Mouse (Mus musculus): ENCODE results near the gene Chchd5.

DNA sequence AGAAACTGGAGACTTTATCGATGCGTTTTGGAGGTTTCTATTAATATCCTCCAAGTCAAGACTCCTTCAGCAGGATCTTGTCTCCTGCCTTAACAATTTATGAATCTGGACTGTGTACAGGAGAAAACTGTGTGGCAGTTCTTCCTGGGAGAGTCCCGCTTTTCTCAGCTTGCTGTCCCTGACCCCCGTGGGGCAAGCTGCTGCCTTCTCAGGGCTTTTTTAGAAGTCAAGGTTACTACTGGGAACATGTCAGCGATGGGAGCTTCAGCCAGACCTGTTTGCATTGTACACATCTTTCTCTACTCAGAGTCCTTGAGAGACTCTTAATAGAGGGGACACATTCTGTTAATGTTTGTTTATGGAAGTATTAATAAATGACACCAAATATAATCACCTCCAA, 20.9 kb downstream of the Chchd5 start:
- TF ChIP-seq CTCF (IDR thresholded peaks at IDR 0.05; ENCODE audit: insufficient read depth, low read length) (no peak), POLR2A (IDR thresholded peaks at IDR 0.05; ENCODE audit: borderline replicate concordance, extremely low read depth, low read depth, low read length) (no peak)

Data from lung, adult 2 months (tissue).